Mouse (Mus musculus): ENCODE data around the gene Sema6c. TPM values are rescaled to one million over a fixed set of nuclear protein-coding genes. Genes with fewer than 3 reads are reported as not detected.

The Sema6c gene
- total RNA-seq, 2 experiments from 2014 or later, result 1.6 to 2.5 TPM

Small RNAs within 50 kb of the gene (microRNA-seq; reads per million reads assigned to microRNA genes)
- gene Mir8099-1 (ENCODE audit: borderline number of aligned reads in 2 of 2), result 0 reads per million in 2 experiments

Other genes with a start within 250 kb of the Sema6c start
- 10 to 100 TPM; 58.8 to 64.6 TPM for gene Selenbp1, start 227.4 kb upstream of the Sema6c start, total RNA-seq (2021)
- 10 to 100 TPM; 13.4 to 20.4 TPM for gene Rfx5, start 206.4 kb upstream of the Sema6c start, total RNA-seq (2021)
- 10 to 100 TPM; 62.9 to 65.3 TPM for gene Pi4kb, start 185.7 kb upstream of the Sema6c start, total RNA-seq (2021)
- gene Zfp687, start 145.0 kb upstream of the Sema6c start, total RNA-seq (2021), result 10 to 100 TPM; 22.7 to 26.1 TPM
- 100 to 1,000 TPM; 267 to 274 TPM for gene Psmd4, start 117.8 kb upstream of the Sema6c start, total RNA-seq (2021)
- gene Pip5k1a, start 53.5 kb upstream of the Sema6c start, total RNA-seq (2021), result 10 to 100 TPM; 50.9 to 55.4 TPM
- gene Vps72, start 49.4 kb upstream of the Sema6c start, total RNA-seq (2021), result 10 to 100 TPM; 45.8 to 59.5 TPM
- 1 to 10 TPM in 1 of 2 experiments, not detected in 1; 1.2 TPM for gene Tmod4, start 36.0 kb upstream of the Sema6c start, total RNA-seq (2021)
- gene Scnm1, start 26.4 kb upstream of the Sema6c start, total RNA-seq (2021), result 10 to 100 TPM; 25.6 to 33.4 TPM
- gene Lysmd1, start 26.4 kb upstream of the Sema6c start, total RNA-seq (2021), result 1 to 10 TPM; 6.6 to 7.8 TPM
- 1 to 10 TPM; 3.0 to 4.5 TPM for gene Tnfaip8l2, start 18.1 kb upstream of the Sema6c start, total RNA-seq (2021)
- 10 to 100 TPM; 21.4 to 22.1 TPM for gene Gabpb2, start 57.5 kb downstream of the Sema6c start, total RNA-seq (2021)
- gene Cdc42se1, start 68.3 kb downstream of the Sema6c start, total RNA-seq (2021), result 10 to 100 TPM; 62.8 to 75.0 TPM
- gene Mllt11, start 71.7 kb downstream of the Sema6c start, total RNA-seq (2021), result 1 to 10 TPM; 5.9 to 6.2 TPM
- under 1 TPM; 0.17 to 0.26 TPM for gene Gm128, start 81.1 kb downstream of the Sema6c start, total RNA-seq (2021)
- gene Bnipl, start 90.7 kb downstream of the Sema6c start, total RNA-seq (2021), result not detected
- 100 to 1,000 TPM in 1 of 2 experiments, 10 to 100 TPM in 1; 75.5 to 124 TPM for gene Mindy1, start 120.9 kb downstream of the Sema6c start, total RNA-seq (2021)
- 10 to 100 TPM; 20.1 to 21.9 TPM for gene Prune1, start 121.6 kb downstream of the Sema6c start, total RNA-seq (2021)
- 1 to 10 TPM; 1.4 to 1.7 TPM for gene Anxa9, start 146.7 kb downstream of the Sema6c start, total RNA-seq (2021)
- 100 to 1,000 TPM; 191 to 231 TPM for gene Cers2, start 154.3 kb downstream of the Sema6c start, total RNA-seq (2021)
- 10 to 100 TPM; 20.0 to 25.2 TPM for gene Setdb1, start 196.7 kb downstream of the Sema6c start, total RNA-seq (2021)
- gene 4930558C23Rik, start 242.4 kb downstream of the Sema6c start, total RNA-seq (2021), result not detected